Mouse (Mus musculus) hindbrain, postnatal 0 days (tissue): ENCODE measurements around the gene Galns. TPM values are rescaled to one million over a fixed set of nuclear protein-coding genes. Genes with fewer than 3 reads are reported as not detected.

Experiments used
- ATAC-seq: fragments of 200-750 bp; cut with Nextera tagmentation; 2 replicates; pipeline ENCODE4 v1.8.0; 2017; ENCODE audit warnings: mild to moderate bottlenecking, moderate TSS enrichment, moderate library complexity
- DNase-seq: peaks from one replicate; pipeline ENCODE4 v3.0.0-alpha.2; 2015; ENCODE audit warnings: low spot score
- H3K27ac ChIP-seq: fragments of 300-500 bp; sonication (generic); 2 replicates; pipeline ENCODE4 v1.5.1; 2014; ENCODE audit warnings: mild to moderate bottlenecking
- H3K27me3 ChIP-seq: fragments of 300-500 bp; sonication (generic); 2 replicates; pipeline ENCODE4 v1.6.1; 2014; ENCODE audit warnings: low read length, mixed read lengths; ENCODE audit not compliant: insufficient read depth
- H3K36me3 ChIP-seq: fragments of 300-500 bp; sonication (generic); 2 replicates; pipeline ENCODE4 v1.6.1; 2014; ENCODE audit warnings: low read length, mixed read lengths; ENCODE audit not compliant: insufficient read depth
- H3K4me1 ChIP-seq: fragments of 300-500 bp; sonication (generic); 2 replicates; pipeline ENCODE4 v1.6.1; 2014; ENCODE audit warnings: antibody characterized with exemption, low read length, mixed read lengths; ENCODE audit not compliant: insufficient read depth
- H3K4me2 ChIP-seq: fragments of 300-500 bp; sonication (generic); 2 replicates; pipeline ENCODE4 v1.6.1; 2014; ENCODE audit warnings: low read depth, mild to moderate bottlenecking, low read length, moderate library complexity, mixed read lengths
- H3K4me3 ChIP-seq: fragments of 300-500 bp; sonication (generic); 2 replicates; pipeline ENCODE4 v1.5.1; 2014; ENCODE audit warnings: low read length
- H3K9ac ChIP-seq: fragments of 300-500 bp; sonication (generic); replicated peaks from 2 replicates; pipeline ENCODE4 v1.6.1; 2014; ENCODE audit warnings: mild to moderate bottlenecking, low read length, moderate library complexity, mixed read lengths
- H3K9me3 ChIP-seq: fragments of 300-500 bp; sonication (generic); 2 replicates; pipeline ENCODE4 v1.6.1; 2016; ENCODE audit warnings: low read length, mixed read lengths
- CTCF ChIP-seq: IDR thresholded peaks from 2 replicates; pipeline ENCODE4 v1.5.1; 2016; ENCODE audit warnings: antibody characterized with exemption, control low read depth, low read depth
- WGBS: fragments of 180-500 bp; shearing (Covaris S2); extraction: QIAGEN DNeasy Blood & Tissue Kit; methylation state at CpG from one replicate; pipeline ENCODE4 v1.1.7; 2014; 5-methylcytosine and 5-hydroxymethylcytosine counted together
- polyA plus RNA-seq: library from polyadenylated mRNA; unstranded; fragments of >200 nt; fragmentation: Nextera tagmentation; extraction: Ambion mirVana; gene quantifications from 2 replicates; pipeline ENCODE4 v1.2.1, GENCODE M21; 2015
- total RNA-seq: library from RNA; depleted of rRNA; stranded (reverse); fragments of >200 nt; gene quantifications from 2 replicates; pipeline ENCODE4 v1.2.3, GENCODE M21; 2014

Galns gene
- total and polyA plus RNA-seq, 2 experiments from 2014 or later, result 9.1 to 12.0 TPM

DNA sequence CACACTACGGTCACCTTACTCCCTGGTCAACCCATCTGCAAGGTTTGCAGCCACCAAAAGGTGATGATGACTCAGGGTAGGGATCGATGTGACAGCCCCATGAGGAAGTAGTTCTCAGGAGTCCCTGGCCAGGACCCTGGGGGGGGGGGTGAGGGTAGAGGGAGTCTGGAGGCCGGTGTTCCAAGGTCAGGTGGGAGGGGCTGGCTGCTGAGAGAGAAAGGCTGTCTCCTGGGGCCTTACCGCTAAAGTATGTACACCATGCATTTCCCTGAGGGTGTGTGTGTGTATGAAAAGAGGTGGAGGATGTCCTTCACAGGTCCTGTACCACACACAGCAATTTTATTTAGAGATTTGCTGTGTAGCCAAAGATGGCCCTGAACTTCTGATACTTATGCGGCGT is 41.4 kb upstream of the Galns start:
- no peak overlapping the region for H3K9ac ChIP-seq
- peaks cover 10% of the 10 kb centered on the region for H3K36me3 ChIP-seq
- no peaks in the 10 kb centered on the region for H3K9me3 ChIP-seq
- no peak for TF ChIP-seq CTCF
- H3K4me1 ChIP-seq, result peaks cover 2% of the 10 kb centered on the region
- no peak overlapping the region for H3K4me3 ChIP-seq
- H3K27ac ChIP-seq, result no peak overlapping the region
- WGBS, result 71% methylated on average over 6 of the region's 6 CpGs
- H3K4me2 ChIP-seq, result no peak overlapping the region
- H3K27me3 ChIP-seq, result no peaks in the 10 kb centered on the region
- DNase-seq (no peak), ATAC-seq (no peak)

DNA sequence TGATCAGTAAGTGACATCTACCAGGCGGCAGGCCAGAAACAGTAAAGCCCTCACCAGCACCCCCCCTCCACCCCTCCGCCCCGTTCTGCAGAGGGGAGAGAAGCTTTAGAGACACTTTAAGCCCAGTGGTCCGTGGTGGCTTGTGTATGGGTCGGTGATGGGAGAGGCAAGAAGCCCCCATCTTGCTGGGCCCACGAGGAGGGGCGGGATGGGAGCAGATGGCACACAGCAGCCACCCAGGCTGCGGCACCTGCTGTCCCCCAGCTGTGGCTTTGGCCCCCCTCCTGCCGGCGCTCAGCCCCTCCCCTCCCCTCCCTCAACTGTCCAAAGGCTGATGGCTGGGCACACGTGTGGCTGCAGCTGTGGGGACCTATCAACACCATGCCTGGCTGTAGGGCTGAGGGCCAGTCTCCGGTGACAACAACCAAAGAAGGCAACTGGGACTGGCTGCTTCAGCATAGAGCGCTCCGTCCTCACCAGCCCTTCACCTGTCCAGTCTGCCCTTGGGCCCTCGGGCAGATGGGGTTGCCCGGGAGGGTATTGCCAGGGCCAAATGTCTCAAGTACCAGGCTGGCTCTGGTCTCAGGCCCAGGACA is 40.2 kb upstream of the Galns start:
- H3K4me3 ChIP-seq, result no peak overlapping the region
- H3K4me1 ChIP-seq, result peaks cover 2% of the 10 kb centered on the region
- no peak overlapping the region for H3K9ac ChIP-seq
- H3K36me3 ChIP-seq, result peaks cover 11% of the 10 kb centered on the region
- no peak for TF ChIP-seq CTCF
- H3K9me3 ChIP-seq, result no peaks in the 10 kb centered on the region
- H3K4me2 ChIP-seq, result no peak overlapping the region
- H3K27ac ChIP-seq, result no peak overlapping the region
- DNase-seq (peak; percentile 45), ATAC-seq (peak; percentile 71)
- 52% methylated on average over 15 of the region's 16 CpGs for WGBS
- H3K27me3 ChIP-seq, result no peaks in the 10 kb centered on the region

DNA sequence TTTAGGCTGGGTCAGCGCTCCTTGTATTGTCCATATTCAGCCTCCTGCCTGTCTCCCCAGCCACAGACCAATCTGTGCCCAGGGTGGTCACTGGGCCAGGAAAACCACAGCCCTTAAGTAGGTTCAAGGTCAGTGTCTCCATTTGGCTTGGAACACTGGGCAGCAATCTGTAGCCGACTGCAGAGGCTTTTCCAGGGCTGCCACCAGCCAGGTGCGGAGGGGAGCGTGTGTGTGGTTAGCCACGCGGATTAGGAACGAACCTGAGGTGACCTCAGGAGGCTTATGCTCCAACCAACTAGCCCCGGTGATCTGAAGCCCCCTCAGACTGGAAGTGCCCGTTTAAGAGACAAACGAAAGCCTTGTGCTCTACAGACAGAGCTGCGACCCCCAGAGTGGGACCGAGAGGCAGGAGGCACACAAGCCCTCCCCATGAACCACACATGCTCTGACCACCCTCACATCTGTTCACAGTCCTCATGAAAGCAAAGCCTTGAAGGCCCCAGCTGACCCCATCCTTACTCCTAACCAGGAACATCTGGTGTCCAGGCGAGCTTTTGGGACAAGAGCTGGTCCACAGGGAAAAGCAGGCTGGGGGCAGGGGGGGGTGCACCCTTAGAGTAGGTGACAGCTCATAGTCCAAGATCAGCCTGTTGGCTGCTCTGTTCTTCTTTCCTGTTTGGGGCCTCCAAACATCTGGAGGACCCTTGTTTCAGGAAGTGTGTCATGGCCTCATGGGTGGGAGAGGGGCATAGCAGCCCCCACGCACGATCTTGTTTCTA is 37.1 kb upstream of the Galns start:
- H3K4me2 ChIP-seq, result no peak overlapping the region
- WGBS, result 83% methylated on average over 15 of the region's 15 CpGs
- no peak for ATAC-seq
- no peak for TF ChIP-seq CTCF
- peaks cover 11% of the 10 kb centered on the region for H3K36me3 ChIP-seq
- DNase-seq, result no peak
- H3K9me3 ChIP-seq, result no peaks in the 10 kb centered on the region
- no peaks in the 10 kb centered on the region for H3K27me3 ChIP-seq
- H3K27ac ChIP-seq, result no peak overlapping the region
- H3K4me3 ChIP-seq, result no peak overlapping the region
- no peak overlapping the region for H3K9ac ChIP-seq
- no peaks in the 10 kb centered on the region; the same call in 1 of the 2 replicates for H3K4me1 ChIP-seq

DNA sequence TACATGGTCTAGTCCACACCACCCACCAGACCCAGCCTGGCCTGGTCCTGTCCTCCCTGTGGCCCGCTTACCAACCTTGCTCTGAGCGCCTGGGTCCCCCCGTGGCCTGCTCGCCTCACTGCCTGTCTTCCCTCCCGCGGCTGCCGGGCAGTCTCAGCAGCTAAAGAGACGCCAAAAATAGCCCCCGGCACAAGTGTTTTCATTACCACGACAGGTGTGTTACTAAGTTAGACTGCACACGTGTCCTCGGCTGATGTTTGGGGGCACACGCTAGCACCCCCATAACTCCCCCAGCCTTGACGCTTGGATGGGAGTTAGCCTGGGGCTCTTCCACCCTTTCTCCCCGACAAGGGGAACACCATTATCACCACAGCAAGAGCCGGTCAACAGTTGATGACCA is 35.1 kb upstream of the Galns start:
- ATAC-seq, result no peak
- Histone ChIP-seq H3K27me3 (no peaks in the 10 kb centered on the region), H3K4me2 (no peak overlapping the region), H3K9ac (no peak overlapping the region), H3K4me1 (no peaks in the 10 kb centered on the region; the same call in 1 of the 2 replicates), H3K9me3 (no peaks in the 10 kb centered on the region), H3K4me3 (no peak overlapping the region), H3K36me3 (peaks cover 11% of the 10 kb centered on the region), H3K27ac (no peak overlapping the region)
- TF ChIP-seq CTCF, result no peak
- DNase-seq, result no peak
- 86% methylated on average over 16 of the region's 16 CpGs for WGBS

DNA sequence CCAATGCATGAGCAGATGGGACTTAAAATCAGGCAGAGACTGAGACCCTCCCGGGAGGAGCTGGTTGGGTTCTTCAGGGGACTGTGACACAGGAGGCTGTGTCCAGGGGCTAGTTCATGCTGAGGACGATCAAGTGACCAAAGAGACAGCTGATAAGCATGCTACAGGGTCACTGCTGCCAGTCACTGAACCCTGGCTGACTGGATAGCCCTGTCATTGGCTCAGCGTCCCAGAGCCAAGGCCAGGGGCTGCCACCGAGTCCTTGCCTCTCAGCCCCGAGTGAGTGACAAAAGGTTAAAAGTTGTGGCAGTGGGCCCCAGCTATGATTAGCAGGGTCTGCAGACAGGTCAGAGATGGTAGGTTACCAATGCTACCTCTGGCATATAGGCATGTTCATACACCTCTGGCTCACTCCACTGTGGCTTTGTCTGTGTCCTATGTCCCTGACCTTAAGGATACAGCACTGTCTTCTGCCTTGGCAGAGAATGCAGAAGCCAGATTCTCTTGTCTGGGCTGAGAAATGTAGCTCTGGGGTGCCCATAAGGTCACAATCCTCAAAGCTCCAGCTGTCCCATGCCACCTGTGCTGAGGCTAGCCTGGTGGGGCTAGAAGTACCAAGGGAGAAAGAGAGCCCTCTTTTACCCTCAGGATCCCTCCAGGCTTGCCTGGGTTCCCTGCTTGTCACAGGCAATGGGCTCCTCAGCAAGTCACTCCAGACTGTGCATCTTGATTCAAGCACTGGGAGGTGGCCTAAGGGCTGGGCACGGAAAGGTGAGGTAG is 33.1 kb upstream of the Galns start:
- Histone ChIP-seq H3K27ac (no peak overlapping the region), H3K9ac (no peak overlapping the region), H3K36me3 (peaks cover 11% of the 10 kb centered on the region), H3K4me2 (no peak overlapping the region), H3K27me3 (no peaks in the 10 kb centered on the region), H3K4me1 (0 out of 2 replicates have a peak, but pooled peaks cover 4% of the 10 kb centered on the region), H3K4me3 (no peak overlapping the region), H3K9me3 (no peaks in the 10 kb centered on the region)
- 79% methylated on average over 6 of the region's 6 CpGs for WGBS
- no peak for DNase-seq
- no peak for TF ChIP-seq CTCF
- no peak for ATAC-seq

DNA sequence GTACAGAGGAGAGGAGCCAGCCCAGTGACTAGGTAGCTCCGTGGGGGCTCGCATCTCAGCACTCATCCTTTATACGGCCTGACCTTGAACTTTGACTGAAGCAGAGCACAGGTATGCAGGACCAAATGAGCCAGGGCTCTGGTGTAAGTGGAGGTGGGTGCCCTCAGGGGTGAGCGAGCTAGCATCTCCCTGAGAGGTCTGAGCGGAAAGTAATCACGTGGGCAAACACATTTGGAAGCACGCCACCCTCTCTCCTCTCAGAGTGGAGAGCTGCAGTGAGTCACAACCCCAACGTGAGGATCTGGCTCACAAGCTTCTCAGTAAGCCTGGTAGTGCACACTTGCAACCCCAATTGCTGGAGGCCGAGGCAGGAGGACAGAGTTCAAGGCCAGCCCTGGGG is 30.8 kb upstream of the Galns start:
- ATAC-seq, result no peak
- Histone ChIP-seq H3K9me3 (no peaks in the 10 kb centered on the region), H3K4me3 (no peak overlapping the region), H3K36me3 (peaks cover 5% of the 10 kb centered on the region; the same call in 1 of the 2 replicates), H3K27me3 (no peaks in the 10 kb centered on the region), H3K9ac (no peak overlapping the region), H3K4me1 (0 out of 2 replicates have a peak, but pooled peaks cover 4% of the 10 kb centered on the region), H3K4me2 (no peak overlapping the region), H3K27ac (no peak overlapping the region)
- DNase-seq, result no peak
- WGBS, result 60% methylated on average over 9 of the region's 9 CpGs
- no peak for TF ChIP-seq CTCF
